Mouse (Mus musculus) hematopoietic stem cell, adult 5-6 weeks (primary cell): ENCODE results near the gene Med31. TPM values are rescaled to one million over a fixed set of nuclear protein-coding genes. Genes with fewer than 3 reads are reported as not detected.
"Not testable (repeated sequence)": the region's sequence is repeated elsewhere in the genome, so short reads cannot be mapped to it uniquely, and the experiment has no call there.

Experiments used
- ATAC-seq, 2 experiments: fragments of 125-278 bp in 1 of 2; replicated peaks in 1 of 2; 2 replicates each; pipeline ENCODE4 v1.8.0; 2016 to 2017; ENCODE audit warnings: inconsistent platforms in 2 of 2, mild to moderate bottlenecking in 2 of 2, moderate number of reproducible peaks in 2 of 2, low read depth in 1 of 2, moderate TSS enrichment in 1 of 2; ENCODE audit not compliant: low FRiP score in 2 of 2, poor library complexity in 2 of 2, severe bottlenecking in 2 of 2, insufficient read depth in 1 of 2, low TSS enrichment in 1 of 2
- total RNA-seq: library from RNA; stranded (forward); fragments of 172-1452, 232-1000 nt; gene quantifications from 2 replicates; pipeline ENCODE4 v1.2.3, GENCODE M21; 2017

Med31 gene
- total RNA-seq, 1 experiment from 2014 or later = 24.4 TPM

- ATAC-seq = peak; percentile 93 to 94
Observed at GRCm38 (mm10) chr11:72207204-72207833, 8.1 kb downstream of the Med31 start, which contains the start of the genes 4933427D14Rik and Txndc17. 4933427D14Rik (minus strand) TSS chr11:72207459. Txndc17 (plus strand) TSS chr11:72207547.

- ATAC-seq = peak; percentile 8 to 42; a peak in 1 of 4 replicates
Observed at GRCm38 (mm10) chr11:72206341-72207203, 8.8 kb downstream of the Med31 start, which contains the start of gene Gm43951. Gm43951 (minus strand) TSS chr11:72206840.

- ATAC-seq = no peak
Observed at GRCm38 (mm10) chr11:72205256-72205655, 10.1 kb downstream of the Med31 start.

- no peak for ATAC-seq
Observed at GRCm38 (mm10) chr11:72203440-72203839, 12.0 kb downstream of the Med31 start.

- no peak for ATAC-seq
Observed at GRCm38 (mm10) chr11:72196506-72196905, 18.9 kb downstream of the Med31 start.

GRCm38 (mm10) chr11:72194259-72194658, 21.1 kb downstream of the Med31 start:
- ATAC-seq = no peak

- no peak for ATAC-seq
Observed at GRCm38 (mm10) chr11:72190857-72191256, 24.5 kb downstream of the Med31 start.

GRCm38 (mm10) chr11:72184252-72184651, 31.1 kb downstream of the Med31 start:
- no peak for ATAC-seq

GRCm38 (mm10) chr11:72181136-72181535, 34.3 kb downstream of the Med31 start:
- no peak for ATAC-seq

GRCm38 (mm10) chr11:72180556-72180955, 34.8 kb downstream of the Med31 start:
- ATAC-seq = no peak

GRCm38 (mm10) chr11:72176553-72176952, 38.8 kb downstream of the Med31 start:
- no peak for ATAC-seq

GRCm38 (mm10) chr11:72175966-72176365, 39.4 kb downstream of the Med31 start:
- no peak for ATAC-seq

- ATAC-seq = no peak
Observed at GRCm38 (mm10) chr11:72174721-72175120, 40.7 kb downstream of the Med31 start.

GRCm38 (mm10) chr11:72173506-72173905, 41.9 kb downstream of the Med31 start:
- ATAC-seq = no peak

GRCm38 (mm10) chr11:72171906-72172305, 43.5 kb downstream of the Med31 start:
- ATAC-seq = not testable (repeated sequence)

- no peak for ATAC-seq
Observed at GRCm38 (mm10) chr11:72169871-72170270, 45.5 kb downstream of the Med31 start.

- no peak for ATAC-seq
Observed at GRCm38 (mm10) chr11:72163198-72163597, 52.2 kb downstream of the Med31 start.
